Mouse (Mus musculus) lung, postnatal 25 days (tissue): Measurements from ENCODE around the gene A26c2.

ENCODE experiments used
- DNase-seq: peaks from one replicate; pipeline ENCODE4 v3.0.0; 2022; ENCODE audit warnings: low spot score

Gene A26c2

GRCm38 (mm10) chr7:62823573-62823972 is at the start of gene A26c2:
Gene A26c2, minus strand, starts transcription at chr7:62823673.
- no peak for DNase-seq

- no peak for DNase-seq
Observed at GRCm38 (mm10) chr7:62851471-62851870, 28.0 kb upstream of the A26c2 start.
